Mouse (Mus musculus) mammary gland, adult 2 months (tissue): ENCODE results near the gene Otop2. TPM values are rescaled to one million over a fixed set of nuclear protein-coding genes. Genes with fewer than 3 reads are reported as not detected.

Source experiments
- polyA plus RNA-seq: library from polyadenylated mRNA; depleted of rRNA; stranded (reverse); fragments of >200 nt; gene quantifications from 2 replicates; pipeline ENCODE4 v1.2.3, GENCODE M21; 2012; ENCODE audit warnings: low replicate concordance; rRNA removed

Otop2 gene
- polyA plus RNA-seq = not detected in 2 replicates

GRCm38 (mm10) chr11:115306863-115307262, at the start of gene Otop2:
Gene Otop2, plus strand, starts transcription at chr11:115307163.

DNA sequence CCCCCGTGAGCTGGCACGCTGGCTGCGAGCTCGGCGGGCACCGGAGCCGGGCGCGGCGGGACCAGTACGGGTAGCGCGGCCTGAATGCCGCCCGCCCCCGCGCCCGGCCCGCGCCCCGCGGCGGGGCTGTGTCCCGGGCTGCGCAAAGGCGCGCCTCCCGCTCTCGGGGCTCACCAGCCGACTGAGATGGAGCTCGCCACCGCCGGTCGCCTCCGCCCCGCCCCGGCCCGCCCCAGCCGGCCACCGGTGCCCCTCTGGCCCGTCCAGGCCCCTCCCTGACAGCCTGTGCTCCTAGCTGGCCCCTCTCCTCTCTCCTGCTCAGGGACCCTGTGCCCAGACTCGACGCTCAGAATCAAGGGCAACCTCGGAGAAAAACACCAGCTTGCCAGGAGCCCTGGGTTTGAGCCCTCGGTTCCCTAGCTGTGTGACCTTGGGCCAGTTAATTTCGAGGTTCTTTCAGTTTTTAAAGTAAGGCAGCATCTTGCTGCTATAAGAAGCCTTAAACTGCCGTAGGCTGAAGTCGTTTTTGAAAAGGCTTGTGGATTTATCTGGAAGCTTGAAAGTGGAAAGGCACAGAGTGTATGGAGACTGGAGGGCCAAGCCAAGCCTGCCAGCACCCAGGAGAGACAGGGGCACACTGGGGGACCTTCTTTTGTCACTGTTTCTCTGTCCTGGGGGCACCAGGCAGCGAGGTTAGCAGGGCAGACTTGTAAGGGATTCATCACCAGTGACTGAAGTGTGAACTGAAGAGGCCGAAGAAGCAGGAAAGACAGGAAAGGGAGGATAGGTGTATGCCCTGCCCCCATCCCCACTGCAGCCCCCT, 39.7 kb upstream of the Otop2 start, which contains the start of gene Grin2c:
Gene Grin2c (minus strand): TSS at position 183 of the 823 bp plus-strand sequence.

DNA sequence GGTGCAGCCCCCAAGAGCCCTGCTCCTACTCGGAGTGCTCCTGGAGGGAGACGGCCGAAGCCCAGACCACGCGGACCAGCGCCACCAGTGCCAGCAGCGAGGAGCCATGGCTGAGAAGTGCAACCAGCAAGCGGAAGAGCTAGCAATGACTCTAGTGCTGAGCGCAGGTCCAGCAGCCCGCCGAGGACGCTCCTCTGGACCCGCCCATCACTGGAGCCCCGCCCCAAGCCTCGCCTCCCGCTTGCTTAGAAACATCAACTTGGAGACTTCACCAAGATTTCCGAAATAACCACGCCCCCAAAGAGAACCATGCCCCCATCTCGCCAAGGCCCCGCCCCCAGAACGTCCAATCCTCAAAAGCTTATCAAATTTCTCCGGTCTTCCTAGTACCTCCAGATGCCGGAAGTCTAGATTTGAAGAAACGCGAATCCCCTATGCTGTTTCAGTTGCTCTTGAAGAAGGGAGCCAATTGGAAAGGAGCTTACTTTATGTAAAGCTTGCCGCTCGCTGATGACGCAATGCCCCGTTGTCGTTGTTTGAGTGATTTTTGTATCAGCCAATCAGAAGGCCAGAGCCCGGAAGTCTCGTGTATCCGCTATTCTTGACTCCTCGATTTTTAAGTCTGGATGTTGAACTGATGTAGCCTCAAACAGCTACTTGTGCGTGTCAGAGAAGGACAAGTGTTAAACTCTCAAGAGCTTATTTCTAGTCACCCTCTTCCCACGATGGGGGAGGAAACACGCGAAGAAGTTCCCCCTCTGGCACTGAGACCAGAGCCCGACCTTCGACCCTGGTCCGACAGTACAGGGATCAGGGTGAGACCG, 30.0 kb upstream of the Otop2 start, which contains the start of gene Fdxr:
Gene Fdxr (minus strand): TSS at position 271 of the 824 bp plus-strand sequence.

DNA sequence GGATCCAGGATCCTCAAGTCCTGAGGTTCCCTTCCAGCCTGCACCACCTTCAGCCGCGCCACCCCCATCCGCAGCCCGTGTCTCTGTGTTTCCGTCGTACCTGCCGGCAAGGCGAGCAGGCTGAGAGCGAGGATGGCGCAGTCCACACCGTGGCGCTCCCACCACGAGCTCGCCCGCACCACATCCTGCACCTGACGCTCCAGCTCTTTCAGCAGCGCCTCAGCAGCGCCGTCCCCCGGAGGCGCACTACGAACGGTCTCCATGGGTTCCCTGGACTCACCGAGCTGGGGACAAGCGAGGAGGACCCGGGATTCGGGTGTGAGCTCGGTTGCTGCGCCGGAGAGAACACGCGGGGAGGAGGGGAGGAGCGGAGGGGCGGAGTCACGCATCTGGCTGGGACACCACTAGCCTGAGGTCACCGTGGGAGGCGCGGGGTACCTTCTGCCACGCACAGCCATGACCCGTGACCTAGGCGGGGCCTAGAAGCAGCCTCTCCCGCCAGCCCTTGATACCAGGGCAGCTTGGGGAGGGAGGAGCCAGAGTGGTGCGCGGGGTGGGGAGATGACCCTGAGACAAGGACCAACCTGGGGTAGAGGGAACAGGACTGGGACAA, 9.6 kb upstream of the Otop2 start, which contains the start of gene Fads6:
Gene Fads6 (minus strand): TSS at position 450 of the 613 bp plus-strand sequence.

DNA sequence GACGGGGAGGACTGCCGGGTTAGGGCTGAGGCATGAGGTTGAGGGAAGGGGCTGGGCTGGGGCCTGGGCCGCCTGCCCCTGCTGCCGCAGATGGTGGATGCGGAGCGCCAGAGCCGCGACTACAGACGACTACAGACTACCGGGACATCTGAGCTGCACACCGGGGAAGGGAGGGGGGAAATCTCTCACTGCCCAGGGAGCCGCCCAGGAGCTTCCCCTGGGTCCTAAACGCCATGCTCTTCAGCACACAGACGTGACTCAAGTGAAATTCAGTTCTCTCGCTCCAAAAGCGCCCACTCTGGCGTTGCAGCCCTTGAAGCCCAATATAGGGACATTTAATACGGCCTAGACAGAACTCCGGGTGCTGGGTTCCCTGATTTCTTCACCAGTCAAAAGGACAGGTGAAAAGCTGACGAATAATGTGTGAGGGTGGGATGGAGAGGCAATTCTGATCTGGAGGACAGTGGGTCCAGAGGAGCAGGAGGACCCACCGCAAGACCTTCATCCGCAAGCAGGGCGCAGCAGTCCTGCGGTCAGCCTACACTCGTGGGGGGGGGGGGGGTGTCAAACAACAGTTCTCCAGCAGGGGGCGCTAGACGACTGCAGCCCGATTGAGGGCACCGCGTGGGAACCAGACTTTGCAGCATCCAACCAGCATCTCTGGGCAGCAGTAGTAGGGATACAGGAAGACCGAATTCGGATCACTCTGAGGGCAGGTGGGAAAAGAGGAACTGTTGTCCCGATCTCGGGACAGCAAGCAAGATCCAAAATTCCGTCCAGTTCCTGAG, 15.1 kb downstream of the Otop2 start, which contains the start of gene Ush1g:
Gene Ush1g (minus strand): TSS at position 136 of the 788 bp plus-strand sequence.

GRCm38 (mm10) chr11:115334531-115334930, 27.6 kb downstream of the Otop2 start, which contains the start of gene Otop3:
Gene Otop3, plus strand, starts transcription at chr11:115334731.

DNA sequence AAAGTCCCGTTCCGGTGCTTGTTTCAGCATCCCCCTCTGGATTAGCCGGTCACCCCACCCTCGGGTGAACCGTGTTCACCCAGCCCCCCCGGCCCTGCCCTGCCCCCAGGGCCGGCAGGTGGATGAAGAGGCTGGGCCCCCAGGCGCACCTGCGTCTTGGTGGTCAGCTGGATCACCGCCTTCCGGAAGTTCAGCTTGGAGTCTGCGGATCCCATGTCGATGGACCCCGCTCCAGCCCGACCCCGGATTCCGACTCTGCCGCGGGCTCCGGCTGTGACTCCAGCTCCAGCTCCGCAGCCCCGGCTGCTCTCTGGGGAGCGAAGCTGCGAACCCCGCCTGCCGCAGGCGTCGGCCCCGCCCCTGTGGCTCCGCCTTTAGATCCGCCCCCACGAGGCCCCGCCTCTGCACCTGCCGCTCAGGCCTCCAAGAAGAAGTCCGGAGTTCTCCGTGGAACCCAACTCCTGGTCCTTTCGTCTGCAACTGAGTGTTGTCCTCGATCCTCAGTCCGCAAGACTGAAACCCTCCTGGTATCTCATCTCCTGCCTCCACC, 60.5 kb downstream of the Otop2 start, which contains the start of gene Hid1:
Gene Hid1 (minus strand): TSS at position 362 of the 550 bp plus-strand sequence.

Other genes starting within 250 kb of the Otop2 start
- gene Cd300e, start 245.0 kb upstream of the Otop2 start, polyA plus RNA-seq = 0.13 and 0.66 TPM in 2 replicates
- 4.9 and 6.1 TPM in 2 replicates for gene Rab37, start 215.7 kb upstream of the Otop2 start, polyA plus RNA-seq
- gene Cd300lf, start 173.2 kb upstream of the Otop2 start, polyA plus RNA-seq = 3.5 and 3.7 TPM in 2 replicates
- gene Slc9a3r1, start 143.8 kb upstream of the Otop2 start, polyA plus RNA-seq = 42.0 and 64.9 TPM in 2 replicates
- gene Tmem104, start 119.7 kb upstream of the Otop2 start, polyA plus RNA-seq = 22.5 TPM in 2 replicates
- 21.1 and 25.5 TPM in 2 replicates for gene Nat9, start 119.3 kb upstream of the Otop2 start, polyA plus RNA-seq
- 0.11 and 0.59 TPM in 2 replicates for gene Grin2c, start 39.9 kb upstream of the Otop2 start, polyA plus RNA-seq
- gene Fdxr, start 30.1 kb upstream of the Otop2 start, polyA plus RNA-seq = 17.8 and 30.0 TPM in 2 replicates
- 4.2 and 5.5 TPM in 2 replicates for gene Fads6, start 9.5 kb upstream of the Otop2 start, polyA plus RNA-seq
- 0.26 and 0.37 TPM in 2 replicates for gene Ush1g, start 14.9 kb downstream of the Otop2 start, polyA plus RNA-seq
- gene Otop3, start 27.6 kb downstream of the Otop2 start, polyA plus RNA-seq = 0.05 and 0.16 TPM in 2 replicates
- gene Hid1, start 60.6 kb downstream of the Otop2 start, polyA plus RNA-seq = 53.5 and 57.6 TPM in 2 replicates
- 18.2 and 20.7 TPM in 2 replicates for gene Cdr2l, start 74.8 kb downstream of the Otop2 start, polyA plus RNA-seq
- 58.1 and 65.1 TPM in 2 replicates for gene Mrpl58, start 96.6 kb downstream of the Otop2 start, polyA plus RNA-seq
- 52.6 and 152 TPM in 2 replicates for gene Atp5h, start 112.8 kb downstream of the Otop2 start, polyA plus RNA-seq
- 36.0 and 38.1 TPM in 2 replicates for gene Kctd2, start 113.0 kb downstream of the Otop2 start, polyA plus RNA-seq
- 0.42 and 0.57 TPM in 2 replicates for gene Trim80, start 133.4 kb downstream of the Otop2 start, polyA plus RNA-seq
- gene Slc16a5, start 155.3 kb downstream of the Otop2 start, polyA plus RNA-seq = 5.7 and 10.6 TPM in 2 replicates
- 11.8 and 44.6 TPM in 2 replicates for gene Armc7, start 168.5 kb downstream of the Otop2 start, polyA plus RNA-seq
- 41.8 and 67.1 TPM in 2 replicates for gene Nt5c, start 184.7 kb downstream of the Otop2 start, polyA plus RNA-seq
- gene Jpt1, start 207.2 kb downstream of the Otop2 start, polyA plus RNA-seq = 216 and 221 TPM in 2 replicates
- gene Sumo2, start 229.1 kb downstream of the Otop2 start, polyA plus RNA-seq = 32.4 and 64.1 TPM in 2 replicates